Mouse (Mus musculus): ENCODE measurements around the gene Rfc2.

Gene Rfc2

GRCm38 (mm10) chr5:134555463-134556164 is 25.6 kb upstream of the Rfc2 start:
- POLR2A ChIA-PET: interaction anchor here in 3 of 4 experiments (0.6 to 9.8 kb wide), 8 partner anchors 8 to 454 kb away, joined by 3 to 77 read pairs (median 3); partner anchors contain the start of gene Abhd11 (in 1 of the 3)
- CTCF ChIA-PET: interaction anchor here (0.6 to 2.3 kb wide), 7 partner anchors 16 to 445 kb away, joined by 3 to 9 read pairs (median 4); no protein-coding TSS in a partner anchor

DNA sequence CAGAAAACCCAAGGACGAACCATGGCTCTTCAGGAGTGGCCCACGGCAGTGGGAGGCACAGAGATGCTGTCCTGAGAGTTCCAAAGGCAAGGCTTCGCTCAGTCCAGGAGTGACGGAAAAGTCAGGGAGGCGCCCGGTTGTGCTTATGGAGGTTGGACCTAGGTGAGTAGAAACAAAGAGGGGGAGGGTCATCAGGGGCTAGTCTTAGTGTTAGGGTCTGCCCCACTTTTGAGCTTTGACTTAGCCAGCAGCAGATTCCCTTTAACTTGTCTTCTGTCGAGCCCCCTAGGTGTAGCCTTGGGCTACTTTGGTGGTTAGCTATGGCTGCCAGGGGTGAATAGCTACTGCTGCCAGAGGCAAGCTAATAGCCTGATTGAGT is 21.1 kb upstream of the Rfc2 start, which contains the start of gene Syna:
Syna (minus strand) TSS at position 101 of the 379 bp plus-strand sequence.
- ChIA-PET CTCF (interaction anchor here (0.5 to 1.5 kb wide), 19 partner anchors 8 to 463 kb away, joined by 3 to 7 read pairs (median 4); partner anchors contain the start of genes Clip2 (in 1 of the 4), Limk1 (in 1 of the 4) and Stx1a (in 1 of the 4)), POLR2A (interaction anchor here in 3 of 4 experiments (0.8 to 1.9 kb wide), 9 partner anchors 8 to 80 kb away, joined by 3 to 12 read pairs (median 5); partner anchors contain the start of gene Clip2 (in 1 of the 3))

- ChIA-PET CTCF (interaction anchor here (0.5 to 1.5 kb wide), 19 partner anchors 8 to 462 kb away, joined by 3 to 7 read pairs (median 4); partner anchors contain the start of genes Clip2 (in 1 of the 4), Limk1 (in 1 of the 4) and Stx1a (in 1 of the 4)), POLR2A (interaction anchor here in 3 of 4 experiments (0.8 to 1.9 kb wide), 9 partner anchors 8 to 79 kb away, joined by 3 to 12 read pairs (median 5); partner anchors contain the start of gene Clip2 (in 1 of the 3))
Measured at GRCm38 (mm10) chr5:134560450-134561171, 20.6 kb upstream of the Rfc2 start.

DNA sequence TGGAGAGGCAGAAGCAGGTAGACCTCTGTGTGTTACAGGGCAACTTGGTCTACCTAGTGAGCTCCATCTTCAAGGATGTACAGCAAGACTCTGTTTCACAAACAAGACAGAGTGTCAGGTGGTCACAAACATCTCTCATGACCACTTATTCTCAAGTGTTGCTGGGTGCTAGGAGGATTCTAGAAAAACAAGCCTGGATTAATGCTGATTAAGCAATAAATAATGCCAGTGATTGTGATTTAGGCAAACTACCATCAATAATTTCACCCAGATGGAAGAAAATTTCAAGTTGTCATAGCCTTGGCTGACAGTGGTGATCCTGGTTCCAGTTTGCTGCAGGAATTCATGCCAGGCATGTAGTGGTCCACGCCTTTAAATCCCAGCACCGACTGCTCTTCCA is 16.9 kb upstream of the Rfc2 start:
- CTCF ChIA-PET: interaction anchor here in 1 of 4 experiments (1.3 kb wide), 1 partner anchor 70 kb away, joined by 4 read pairs; no protein-coding TSS in a partner anchor
- POLR2A ChIA-PET: interaction anchor here in 3 of 4 experiments (0.7 to 1.6 kb wide), 4 partner anchors 9 to 388 kb away, joined by 3 to 4 read pairs (median 3); partner anchors contain the start of gene Clip2 (in 1 of the 3)

DNA sequence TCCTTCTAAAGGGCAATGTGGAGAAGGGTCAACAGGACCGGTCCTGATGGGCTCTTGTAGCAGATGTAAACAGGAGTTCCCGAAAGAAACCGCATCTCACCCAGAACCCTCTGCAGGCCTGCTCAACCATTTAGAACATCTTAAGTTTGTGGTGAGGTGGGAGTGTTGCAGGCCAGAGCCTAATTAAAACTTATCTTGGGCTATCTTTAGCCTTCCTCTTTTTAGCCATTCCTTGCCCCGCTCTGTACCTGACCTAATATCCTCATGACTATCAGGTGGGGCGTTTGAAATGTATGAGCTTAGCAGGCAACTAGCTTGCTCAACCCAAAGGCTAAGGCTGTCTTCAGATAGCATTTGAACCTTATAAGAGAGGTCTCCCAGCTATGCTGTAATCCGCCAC is 15.5 kb upstream of the Rfc2 start:
- POLR2A ChIA-PET: interaction anchor here in 1 of 4 experiments (0.9 kb wide), 1 partner anchor 14 kb away, joined by 3 read pairs; no protein-coding TSS in a partner anchor
- CTCF ChIA-PET: no interaction called here

DNA sequence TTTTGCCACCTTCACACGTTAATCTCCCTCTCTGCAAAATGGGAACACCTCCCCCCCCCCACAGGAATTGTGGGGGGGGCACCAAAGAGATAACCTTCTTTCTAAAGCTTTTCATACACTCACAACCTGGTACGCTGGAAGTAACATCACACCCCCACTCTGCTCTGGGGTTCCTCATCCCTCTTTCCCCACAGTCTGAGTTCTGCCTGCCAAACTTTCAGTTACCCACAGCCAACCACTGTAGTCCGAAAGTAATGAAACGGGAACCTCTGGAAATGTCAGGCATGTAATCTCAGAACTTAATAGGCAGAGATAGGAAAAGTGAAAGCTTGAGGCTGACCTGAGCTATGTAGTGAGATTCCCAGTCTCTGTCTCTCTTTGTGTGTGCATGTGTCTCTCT is 13.7 kb upstream of the Rfc2 start:
- CTCF ChIA-PET: interaction anchor here in 3 of 4 experiments (0.5 to 2.7 kb wide), 9 partner anchors 15 to 445 kb away, joined by 3 to 9 read pairs (median 5); partner anchors contain the start of gene Clip2 (in 1 of the 3)
- POLR2A ChIA-PET: interaction anchor here in 3 of 4 experiments (0.5 to 7.5 kb wide), 12 partner anchors 10 to 392 kb away, joined by 3 to 77 read pairs (median 4); partner anchors contain the start of gene Clip2 (in 3 of the 3)

DNA sequence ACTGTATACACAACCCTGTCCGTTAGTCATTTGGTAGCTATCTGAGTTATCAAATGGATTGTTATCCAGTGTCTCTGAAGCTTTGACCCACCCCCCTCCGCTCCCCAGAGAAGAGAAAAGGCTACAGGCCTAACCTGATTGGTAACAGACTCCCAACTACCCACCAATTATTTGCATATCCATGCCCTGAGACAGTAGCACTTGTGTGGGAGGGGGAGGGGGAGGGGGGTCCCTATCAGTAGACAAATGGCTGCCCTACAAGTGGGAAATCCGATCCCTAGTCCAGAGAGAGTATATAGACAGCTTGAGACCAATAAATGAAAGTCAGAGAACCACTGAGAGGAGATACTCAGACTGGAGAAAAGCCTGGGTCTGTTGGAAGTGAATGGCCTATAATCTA is 13.1 kb upstream of the Rfc2 start:
- ChIA-PET POLR2A (interaction anchor here in 3 of 4 experiments (0.5 to 7.5 kb wide), 14 partner anchors 8 to 392 kb away, joined by 3 to 77 read pairs (median 4); partner anchors contain the start of genes Clip2 (in 3 of the 3) and Syna (in 1 of the 3)), CTCF (interaction anchor here (0.5 to 2.7 kb wide), 11 partner anchors 15 to 444 kb away, joined by 3 to 9 read pairs (median 5); partner anchors contain the start of gene Clip2 (in 1 of the 4))

DNA sequence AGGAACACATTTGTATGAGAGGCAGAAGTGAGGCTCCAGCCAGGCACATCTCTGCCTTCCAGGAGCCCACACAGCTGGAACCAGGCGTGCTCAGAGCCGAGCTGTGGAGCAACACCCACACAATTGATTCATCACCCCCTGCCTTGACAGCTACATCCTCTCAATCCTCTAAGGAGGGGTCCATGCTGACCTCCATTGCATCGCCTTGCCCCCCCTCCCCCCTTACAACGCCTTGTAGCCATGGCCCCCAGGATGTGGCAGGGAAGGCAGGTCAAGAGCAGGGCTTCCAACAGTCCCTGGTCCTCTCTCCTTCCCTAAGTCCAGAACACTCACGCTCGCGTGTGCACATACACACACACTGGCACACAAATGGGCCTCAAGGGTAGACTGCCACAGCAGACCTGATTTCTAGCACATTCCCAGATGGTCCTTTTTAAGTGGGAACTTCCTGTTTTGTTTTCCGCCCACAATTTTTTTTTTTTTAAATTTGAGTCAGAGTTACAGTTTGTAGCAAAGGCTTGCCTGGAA is 12.1 kb upstream of the Rfc2 start:
- POLR2A ChIA-PET: interaction anchor here in 3 of 4 experiments (0.5 to 7.5 kb wide), 8 partner anchors 9 to 1905 kb away, joined by 3 to 77 read pairs (median 4); partner anchors contain the start of genes Clip2 (in 2 of the 3) and Syna (in 1 of the 3)
- CTCF ChIA-PET: interaction anchor here (0.6 to 2.7 kb wide), 6 partner anchors 14 to 79 kb away, joined by 3 to 9 read pairs (median 5); partner anchors contain the start of gene Clip2 (in 1 of the 4)

GRCm38 (mm10) chr5:134571730-134572507 is 9.2 kb upstream of the Rfc2 start:
- ChIA-PET CTCF (interaction anchor here (0.5 to 3.6 kb wide), 29 partner anchors 9 to 385 kb away, joined by 3 to 28 read pairs (median 6); partner anchors contain the start of genes Clip2 (in 2 of the 4), Syna (in 2 of the 4), Eif4h (in 1 of the 4) and Rfc2 (in 1 of the 4)), POLR2A (interaction anchor here in 3 of 4 experiments (0.5 to 7.5 kb wide), 19 partner anchors 10 to 201 kb away, joined by 3 to 77 read pairs (median 4); partner anchors contain the start of genes Clip2 (in 3 of the 3), Eif4h (in 1 of the 3) and Syna (in 1 of the 3))

GRCm38 (mm10) chr5:134572508-134573214 is 8.5 kb upstream of the Rfc2 start:
- POLR2A ChIA-PET: interaction anchor here in 3 of 4 experiments (1.0 to 7.5 kb wide), 11 partner anchors 10 to 388 kb away, joined by 3 to 77 read pairs (median 8); partner anchors contain the start of genes Clip2 (in 3 of the 3) and Gtf2ird2 (in 1 of the 3)

GRCm38 (mm10) chr5:134575833-134576232 is 5.3 kb upstream of the Rfc2 start:
- ChIA-PET POLR2A (no interaction called here), CTCF (interaction anchor here in 3 of 4 experiments (0.6 to 1.9 kb wide), 6 partner anchors 20 to 84 kb away, joined by 3 to 7 read pairs (median 3); no protein-coding TSS in a partner anchor)

More at GRCm38 (mm10) chr5:134572508-134573214, 8.5 kb upstream of the Rfc2 start:
- CTCF ChIA-PET: interaction anchor here (0.5 to 3.6 kb wide), 31 partner anchors 10 to 386 kb away, joined by 3 to 28 read pairs (median 5); partner anchors contain the start of genes Clip2 (in 2 of the 4), Syna (in 2 of the 4) and Rfc2 (in 1 of the 4)

DNA sequence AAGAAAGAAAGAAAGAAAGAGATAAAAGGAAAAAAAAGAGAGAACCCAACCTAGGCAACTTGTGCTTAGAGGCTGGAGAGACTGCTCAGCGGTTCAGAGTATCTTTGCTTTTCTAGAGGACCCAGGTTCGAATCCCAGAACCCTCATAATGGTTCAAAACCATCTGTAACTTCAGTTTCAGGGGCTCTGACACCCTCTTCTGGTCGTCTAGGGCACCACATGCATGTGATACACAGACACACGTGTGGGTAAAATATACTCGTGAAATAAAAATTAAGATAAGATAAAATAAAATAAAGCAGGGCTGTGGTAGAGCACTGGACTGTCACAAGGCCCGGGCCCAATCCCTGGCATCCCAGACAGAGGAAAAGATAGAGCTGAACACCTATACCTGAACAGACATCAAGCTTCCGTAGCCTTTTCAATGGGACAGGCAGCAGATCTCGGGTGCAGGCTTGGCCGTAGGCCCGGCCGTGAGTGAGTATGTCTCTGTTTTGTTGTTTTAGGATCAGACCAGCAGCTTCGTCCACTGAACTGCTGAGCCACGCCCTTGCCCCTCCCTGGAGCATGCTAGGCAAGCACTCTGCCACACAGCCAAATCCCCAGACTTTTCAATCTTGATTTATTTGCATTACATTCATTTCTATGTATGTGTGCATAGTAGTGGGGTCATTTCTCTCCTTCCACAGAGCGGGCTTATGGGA is 4.5 kb upstream of the Rfc2 start:
- CTCF ChIA-PET: interaction anchor here (0.5 to 1.9 kb wide), 13 partner anchors 16 to 451 kb away, joined by 3 to 8 read pairs (median 4); no protein-coding TSS in a partner anchor
- POLR2A ChIA-PET: interaction anchor here in 1 of 4 experiments (1.3 kb wide), 1 partner anchor 22 kb away, joined by 3 read pairs; no protein-coding TSS in a partner anchor

DNA sequence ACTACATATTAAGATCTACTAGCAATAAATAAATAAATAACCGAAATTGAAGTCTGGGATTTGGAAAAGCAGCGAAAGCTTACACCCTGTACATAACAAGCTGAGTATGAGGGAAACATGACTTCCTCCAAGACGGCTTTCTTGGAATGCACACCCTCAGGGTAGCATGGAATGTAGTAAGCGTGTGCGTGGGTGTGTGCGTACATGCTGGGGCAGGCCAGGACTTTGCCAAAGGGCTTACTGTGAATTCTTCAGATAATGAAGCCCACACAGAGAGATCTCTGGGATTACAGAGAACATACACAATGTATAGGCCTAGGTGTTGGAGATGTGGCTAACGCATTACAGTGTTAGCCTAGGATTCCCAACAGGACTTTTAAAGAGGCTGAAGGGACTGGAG is 3.6 kb upstream of the Rfc2 start:
- ChIA-PET POLR2A (interaction anchor here in 2 of 4 experiments (0.6 to 1.3 kb wide), 2 partner anchors 23 to 78 kb away, joined by 3 to 4 read pairs; no protein-coding TSS in a partner anchor), CTCF (interaction anchor here in 1 of 4 experiments (0.7 to 1.3 kb wide), 6 partner anchors 17 to 88 kb away, joined by 3 to 5 read pairs (median 4); no protein-coding TSS in a partner anchor)

DNA sequence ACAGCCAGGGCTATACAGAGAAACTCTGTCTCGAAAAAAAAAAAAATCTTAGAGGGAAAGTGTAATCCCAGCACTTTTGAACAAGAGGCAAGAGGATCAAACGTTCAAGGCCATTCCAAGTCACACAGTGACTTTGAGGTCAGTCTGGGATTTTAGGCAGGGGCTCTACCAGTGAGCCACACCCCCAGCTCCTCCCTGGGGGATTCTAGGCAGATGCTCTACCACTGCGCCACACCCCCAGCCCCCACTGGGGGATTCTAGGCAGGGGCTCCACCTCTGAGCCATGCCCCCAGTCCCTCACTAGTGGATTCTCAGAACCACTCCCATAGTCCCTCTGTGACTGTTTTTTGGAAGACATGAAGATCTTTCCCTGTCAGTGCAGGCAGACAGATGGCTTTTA is 2.0 kb upstream of the Rfc2 start:
- CTCF ChIA-PET: interaction anchor here in 2 of 4 experiments (0.6 to 1.2 kb wide), 5 partner anchors 16 to 87 kb away, joined by 3 to 6 read pairs (median 3); no protein-coding TSS in a partner anchor
- POLR2A ChIA-PET: interaction anchor here in 2 of 4 experiments (0.6 to 0.7 kb wide), 2 partner anchors 686 to 1529 kb away, joined by 3 read pairs; no protein-coding TSS in a partner anchor
